Mouse (Mus musculus) lung, embryonic 15.5 days (tissue): ENCODE data around the gene Cd2. TPM values are rescaled to one million over a fixed set of nuclear protein-coding genes. Genes with fewer than 3 reads are reported as not detected.

Experiments
- ATAC-seq: fragments of 200-750 bp; cut with Nextera tagmentation; 2 replicates; pipeline ENCODE4 v1.8.0; 2017; ENCODE audit warnings: moderate number of reproducible peaks, borderline replicate concordance; ENCODE audit not compliant: low FRiP score, low TSS enrichment; ENCODE audit errors: extremely low read depth
- H3K27ac ChIP-seq: fragments of 300-500 bp; sonication (generic); 2 replicates; pipeline ENCODE4 v1.5.1; 2015; ENCODE audit warnings: moderate library complexity, mild to moderate bottlenecking, inconsistent platforms
- H3K27me3 ChIP-seq: fragments of 300-500 bp; sonication (generic); 2 replicates; pipeline ENCODE4 v1.6.1; 2015; ENCODE audit warnings: inconsistent platforms
- H3K36me3 ChIP-seq: fragments of 300-500 bp; sonication (generic); 2 replicates; pipeline ENCODE4 v1.6.1; 2015; ENCODE audit warnings: inconsistent platforms
- H3K4me1 ChIP-seq: fragments of 300-500 bp; sonication (generic); 2 replicates; pipeline ENCODE4 v1.6.1; 2015; ENCODE audit warnings: inconsistent platforms
- H3K4me2 ChIP-seq: fragments of 300-500 bp; sonication (generic); 2 replicates; pipeline ENCODE4 v1.6.1; 2015; ENCODE audit warnings: inconsistent platforms, mild to moderate bottlenecking, moderate library complexity
- H3K4me3 ChIP-seq: fragments of 300-500 bp; sonication (generic); 2 replicates; pipeline ENCODE4 v1.5.1; 2015; ENCODE audit warnings: mild to moderate bottlenecking, inconsistent platforms
- H3K9ac ChIP-seq: fragments of 300-500 bp; sonication (generic); 2 replicates; pipeline ENCODE4 v1.6.1; 2015; ENCODE audit warnings: inconsistent platforms
- H3K9me3 ChIP-seq: fragments of 300-500 bp; sonication (generic); 2 replicates; pipeline ENCODE4 v1.6.1; 2016; ENCODE audit warnings: inconsistent platforms
- WGBS: fragments of 180-500 bp; shearing (Covaris S2); methylation state at CpG from one replicate; pipeline ENCODE4 v1.1.7; 2015; 5-methylcytosine and 5-hydroxymethylcytosine counted together
- polyA plus RNA-seq: library from polyadenylated mRNA; unstranded; fragments of >200 nt; fragmentation: Nextera tagmentation; extraction: Ambion mirVana; gene quantifications from 2 replicates; pipeline ENCODE4 v1.2.1, GENCODE M21; 2015

Gene Cd2
- polyA plus RNA-seq, 1 experiment from 2014 or later: 0.81 TPM

DNA sequence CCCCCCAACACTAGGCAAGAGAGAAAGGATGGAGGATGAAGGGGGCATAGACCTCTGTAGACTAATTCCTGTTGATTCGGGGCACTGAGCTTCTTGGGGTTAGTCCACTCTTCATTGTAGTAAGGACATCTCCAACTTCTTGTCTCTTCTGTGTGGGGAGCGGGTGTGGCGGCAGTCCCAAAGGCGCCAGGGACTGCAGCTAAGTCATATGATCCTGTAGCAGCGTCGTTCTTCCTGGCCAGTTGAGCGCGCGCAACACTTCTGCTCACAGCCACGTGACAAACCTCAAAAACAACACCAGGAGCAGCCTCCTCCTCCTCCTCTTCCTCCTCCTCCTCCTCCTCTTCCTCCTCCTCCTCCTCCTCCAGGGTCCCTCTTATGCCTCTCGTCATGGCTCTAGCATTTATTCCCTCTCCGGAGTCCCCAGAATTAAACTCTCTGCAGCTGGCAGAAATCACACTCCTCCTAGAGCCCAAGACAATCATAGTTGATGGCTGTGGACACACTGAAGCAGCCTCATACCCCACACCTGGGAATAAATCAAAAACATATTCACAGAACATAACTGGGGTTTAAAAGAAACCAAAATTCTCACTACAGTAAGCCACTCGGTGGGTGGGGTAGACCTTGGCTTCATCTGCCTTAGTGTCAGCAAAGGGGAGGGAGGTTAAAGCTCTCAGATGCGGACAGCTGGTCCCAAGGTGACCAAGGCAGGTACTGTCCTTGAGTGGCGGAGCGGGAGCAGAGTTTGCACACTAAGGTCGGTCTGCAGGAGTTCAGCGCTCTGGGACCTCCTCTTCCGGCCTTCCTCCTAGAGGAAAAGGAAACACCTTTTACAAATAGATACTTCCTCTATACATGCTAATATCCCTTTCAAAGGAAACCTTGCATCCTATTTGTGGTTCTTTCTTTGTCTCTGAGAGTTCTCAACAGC lies 3.1 kb upstream of the Cd2 start:
- Histone ChIP-seq H3K4me1 (0 out of 2 replicates have a peak, but pooled peaks cover 10% of the 10 kb centered on the region), H3K9ac (no peak overlapping the region), H3K4me2 (peak overlapping the region; percentile 35), H3K4me3 (no peak overlapping the region), H3K27me3 (no peaks in the 10 kb centered on the region), H3K9me3 (no peaks in the 10 kb centered on the region), H3K36me3 (no peaks in the 10 kb centered on the region), H3K27ac (peak overlapping the region; percentile 51; the same call in 1 of the 2 replicates)
- WGBS: 70% methylated on average over 19 of the region's 19 CpGs
- no peak for ATAC-seq

DNA sequence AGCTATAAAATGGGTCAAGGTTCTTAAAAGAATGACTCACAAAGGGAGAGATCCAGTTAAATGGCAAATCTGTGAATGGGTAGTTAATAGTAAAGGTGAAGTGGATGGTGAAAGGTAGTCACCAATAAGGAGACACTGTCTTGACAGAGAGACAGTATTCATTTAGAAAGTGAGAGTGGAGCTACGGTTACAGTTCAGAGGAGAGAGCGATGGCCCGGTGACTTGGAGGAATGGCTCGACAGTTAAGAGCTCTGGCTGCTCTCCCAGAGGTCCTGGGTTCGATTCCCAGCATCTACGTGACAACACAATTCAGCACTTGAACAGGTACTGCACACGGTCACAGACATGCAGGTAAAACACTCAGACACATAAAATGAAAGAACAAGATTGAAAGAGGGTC lies 2.3 kb upstream of the Cd2 start:
- 82% methylated on average over 7 of the region's 7 CpGs for WGBS
- no peak overlapping the region for H3K9ac ChIP-seq
- no peaks in the 10 kb centered on the region for H3K36me3 ChIP-seq
- H3K27ac ChIP-seq: no peak overlapping the region
- H3K9me3 ChIP-seq: no peaks in the 10 kb centered on the region
- H3K4me2 ChIP-seq: no peak overlapping the region
- no peak for ATAC-seq
- H3K4me1 ChIP-seq: 0 out of 2 replicates have a peak, but pooled peaks cover 10% of the 10 kb centered on the region
- H3K4me3 ChIP-seq: no peak overlapping the region
- no peaks in the 10 kb centered on the region for H3K27me3 ChIP-seq

DNA sequence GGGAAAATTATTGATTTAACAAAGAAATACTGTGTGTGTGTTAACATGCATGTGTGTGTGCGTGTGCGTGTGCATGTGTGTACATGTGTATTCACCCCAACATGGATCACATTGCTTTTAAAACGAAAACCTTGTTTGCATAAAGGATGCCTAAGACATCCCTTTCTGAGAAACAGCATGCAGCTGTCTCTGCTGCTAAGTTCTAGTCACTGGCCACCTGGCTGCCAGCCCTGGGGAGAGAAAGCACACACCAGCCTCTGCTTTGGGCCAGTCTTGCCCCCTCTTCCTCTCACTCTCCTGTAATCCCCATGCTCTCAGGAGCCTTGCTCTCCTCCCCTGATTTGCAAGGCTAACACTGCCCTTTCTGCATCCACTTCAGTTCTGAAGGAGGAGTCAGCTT lies 1.7 kb upstream of the Cd2 start:
- H3K4me2 ChIP-seq: no peak overlapping the region
- H3K36me3 ChIP-seq: no peaks in the 10 kb centered on the region
- WGBS: 83% methylated on average over 3 of the region's 3 CpGs
- no peak overlapping the region for H3K9ac ChIP-seq
- H3K27me3 ChIP-seq: no peaks in the 10 kb centered on the region
- H3K4me3 ChIP-seq: no peak overlapping the region
- no peak for ATAC-seq
- no peak overlapping the region for H3K27ac ChIP-seq
- no peaks in the 10 kb centered on the region for H3K9me3 ChIP-seq
- 0 out of 2 replicates have a peak, but pooled peaks cover 10% of the 10 kb centered on the region for H3K4me1 ChIP-seq

DNA sequence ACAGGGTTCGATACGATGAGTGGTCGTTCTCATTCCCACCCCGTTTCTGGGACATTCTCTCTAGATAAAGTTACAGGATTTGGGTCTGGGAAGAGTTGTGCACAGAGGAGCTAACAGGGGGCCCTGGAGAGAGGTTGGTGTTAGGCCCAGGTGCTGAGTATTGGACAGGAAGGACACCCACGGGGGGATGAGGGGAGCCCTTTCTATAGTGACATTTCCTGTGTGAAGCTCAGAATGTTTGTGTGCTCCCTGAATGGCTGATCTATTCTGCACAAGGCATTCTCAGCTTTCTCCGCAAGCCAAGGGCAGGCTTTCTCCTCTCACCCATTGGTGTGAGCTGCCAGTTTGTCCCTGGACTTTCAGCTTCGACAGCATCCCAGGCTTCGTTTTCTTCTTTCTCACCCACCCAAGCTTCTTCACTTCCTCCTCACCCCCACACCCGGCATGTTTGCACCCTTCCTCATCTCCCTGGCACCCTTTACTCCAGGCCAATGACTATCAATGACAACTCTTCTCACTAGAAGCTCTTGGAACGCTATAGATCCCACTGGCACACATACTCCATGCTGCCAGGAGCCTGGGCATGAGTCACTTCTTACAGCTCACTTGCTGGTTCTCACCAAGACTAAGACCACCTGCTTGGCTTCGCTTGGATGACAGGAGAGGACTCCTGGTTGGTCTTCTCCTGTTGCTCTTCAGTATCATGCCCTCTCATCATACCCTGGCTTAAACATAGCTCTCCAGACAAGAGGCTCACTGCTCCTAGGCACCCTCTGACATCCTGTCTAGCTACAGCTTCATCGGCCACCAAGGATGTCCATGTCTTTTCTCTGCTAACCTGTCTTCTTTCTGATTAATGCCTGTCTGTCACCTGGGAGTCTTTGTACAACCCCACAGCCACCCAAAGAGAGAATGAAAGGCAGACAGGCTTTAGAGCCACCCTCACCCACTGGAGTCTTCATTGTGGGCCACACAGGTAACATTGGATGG lies 1.1 kb downstream of the Cd2 start:
- no peaks in the 10 kb centered on the region for H3K27me3 ChIP-seq
- no peaks in the 10 kb centered on the region for H3K36me3 ChIP-seq
- no peak overlapping the region for H3K9ac ChIP-seq
- H3K4me3 ChIP-seq: no peak overlapping the region
- no peak for ATAC-seq
- 81% methylated on average over 12 of the region's 12 CpGs for WGBS
- H3K4me1 ChIP-seq: peaks cover 5% of the 10 kb centered on the region
- no peak overlapping the region for H3K4me2 ChIP-seq
- H3K27ac ChIP-seq: no peak overlapping the region
- H3K9me3 ChIP-seq: no peaks in the 10 kb centered on the region

DNA sequence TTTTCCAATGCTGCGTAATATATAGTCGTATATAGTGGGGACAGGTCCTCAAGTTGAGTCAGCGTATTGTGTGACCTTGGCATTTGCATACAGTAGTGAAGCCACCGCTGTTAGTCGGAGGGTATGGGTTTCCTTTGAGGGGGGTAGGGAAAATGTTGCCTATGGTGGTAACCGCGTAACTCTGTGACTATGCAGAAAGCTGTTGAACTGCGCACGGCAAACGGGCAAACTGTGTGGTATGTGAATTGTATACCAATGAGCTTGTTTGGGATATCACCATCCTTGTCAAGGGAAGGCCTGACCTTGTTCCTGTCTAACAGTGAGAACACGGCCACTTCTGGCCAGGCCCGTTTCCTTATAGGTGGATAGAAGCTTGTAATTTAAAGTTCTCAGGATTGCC lies 1.9 kb downstream of the Cd2 start:
- no peak overlapping the region for H3K27ac ChIP-seq
- ATAC-seq: no peak
- 88% methylated on average over 12 of the region's 12 CpGs for WGBS

DNA sequence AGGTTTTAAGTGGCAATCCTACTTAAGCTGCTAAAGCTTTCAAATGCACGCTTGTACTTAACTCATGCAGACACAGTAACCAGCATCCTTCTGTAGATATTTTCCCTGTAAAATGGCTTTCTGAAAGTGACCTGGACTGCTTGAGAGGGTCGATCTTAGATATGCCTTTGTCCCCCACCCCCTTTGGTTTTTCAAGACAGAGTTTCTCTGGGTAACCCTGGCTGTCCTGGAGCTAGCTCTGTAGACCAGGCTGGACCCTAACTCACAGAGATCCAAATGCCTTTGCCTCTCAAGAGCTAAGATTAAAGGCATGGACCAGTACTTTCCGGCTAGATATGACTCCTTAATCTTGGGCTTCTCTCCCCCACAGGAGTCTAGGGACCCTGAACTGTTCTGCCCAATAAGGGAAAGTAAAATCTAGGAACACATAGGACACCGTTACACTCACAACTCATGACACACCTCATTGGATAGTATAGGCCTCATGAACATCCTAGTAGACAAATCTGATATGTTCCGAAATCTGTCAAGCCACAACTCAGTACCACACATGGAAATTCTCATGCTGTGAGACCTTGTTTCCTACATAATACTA lies 2.6 kb downstream of the Cd2 start:
- ATAC-seq: no peak
- no peak overlapping the region for H3K4me2 ChIP-seq
- WGBS: 84% methylated on average over 5 of the region's 5 CpGs
- H3K9ac ChIP-seq: no peak overlapping the region
- no peaks in the 10 kb centered on the region for H3K27me3 ChIP-seq
- no peak overlapping the region for H3K4me3 ChIP-seq
- no peaks in the 10 kb centered on the region for H3K36me3 ChIP-seq
- H3K27ac ChIP-seq: no peak overlapping the region
- H3K9me3 ChIP-seq: no peaks in the 10 kb centered on the region
- H3K4me1 ChIP-seq: peaks cover 20% of the 10 kb centered on the region

More for the DNA sequence above, 1.9 kb downstream of the Cd2 start:
- H3K27me3 ChIP-seq: no peaks in the 10 kb centered on the region
- no peaks in the 10 kb centered on the region for H3K9me3 ChIP-seq
- H3K36me3 ChIP-seq: no peaks in the 10 kb centered on the region
- no peak overlapping the region for H3K4me2 ChIP-seq
- no peak overlapping the region for H3K9ac ChIP-seq
- H3K4me3 ChIP-seq: no peak overlapping the region
- peaks cover 12% of the 10 kb centered on the region for H3K4me1 ChIP-seq

DNA sequence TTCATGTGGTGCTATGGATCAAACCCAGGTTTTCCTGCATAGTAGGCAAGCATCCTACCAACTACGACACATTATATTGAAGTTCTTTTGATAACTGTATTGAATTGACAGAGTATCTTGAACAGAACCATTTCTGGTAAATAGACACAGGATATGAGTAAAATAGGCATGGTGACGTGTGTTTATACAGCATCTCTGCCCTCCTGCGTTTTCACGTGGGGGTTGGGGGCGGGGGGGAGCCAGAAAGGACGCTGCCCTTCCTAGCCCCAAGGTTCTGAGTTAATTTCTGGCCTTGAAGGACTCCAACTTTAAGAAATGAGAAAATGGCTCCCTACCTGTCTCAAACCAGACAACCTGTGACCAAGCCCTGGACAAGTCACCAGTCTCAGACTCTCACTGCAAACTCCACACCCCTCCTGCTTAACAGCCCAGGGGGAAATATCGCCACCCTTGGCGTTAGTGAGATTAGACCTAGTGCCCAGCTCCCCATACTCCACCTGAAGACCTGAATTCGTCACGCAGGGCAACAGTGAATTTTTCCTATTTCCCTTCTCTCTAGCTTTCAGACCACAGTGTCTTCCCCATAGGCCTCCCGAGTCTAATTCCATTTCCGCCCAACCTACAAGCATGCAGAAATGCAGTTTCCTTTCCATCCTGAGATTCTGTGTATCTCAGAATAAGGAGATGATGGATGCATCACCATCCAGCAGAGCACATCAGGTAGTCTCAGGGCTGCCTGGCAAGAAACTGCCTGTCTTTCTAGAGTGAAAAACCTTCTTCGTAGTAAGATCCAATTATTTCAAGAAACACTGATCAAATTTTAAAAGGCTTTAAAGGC lies 3.7 kb downstream of the Cd2 start:
- no peaks in the 10 kb centered on the region for H3K36me3 ChIP-seq
- H3K4me1 ChIP-seq: peaks cover 23% of the 10 kb centered on the region
- no peak for ATAC-seq
- H3K27ac ChIP-seq: no peak overlapping the region
- H3K4me3 ChIP-seq: no peak overlapping the region
- H3K4me2 ChIP-seq: no peak overlapping the region
- no peak overlapping the region for H3K9ac ChIP-seq
- WGBS: 84% methylated on average over 13 of the region's 13 CpGs
- no peaks in the 10 kb centered on the region for H3K9me3 ChIP-seq
- no peaks in the 10 kb centered on the region for H3K27me3 ChIP-seq

DNA sequence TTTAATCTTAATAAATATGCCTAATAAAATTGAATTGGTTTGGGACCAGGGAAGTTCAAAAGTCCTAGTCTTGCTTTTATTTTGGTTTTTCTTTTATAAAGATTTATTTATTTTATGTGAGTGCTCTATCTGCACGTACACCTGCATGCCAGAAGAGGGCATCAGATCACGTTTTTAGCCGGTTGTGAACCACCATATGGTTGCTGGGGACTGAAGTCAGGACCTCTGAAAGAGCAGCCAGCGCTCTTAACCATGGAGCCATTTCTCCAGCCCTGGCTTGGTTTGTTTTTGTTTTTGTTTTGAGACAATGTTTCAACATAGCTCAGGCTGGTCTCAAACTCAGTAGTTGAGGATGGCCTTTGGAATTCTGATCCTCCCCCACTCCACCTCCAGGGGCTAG lies 4.3 kb downstream of the Cd2 start:
- no peak for ATAC-seq
- 78% methylated on average over 4 of the region's 4 CpGs for WGBS
- no peaks in the 10 kb centered on the region for H3K36me3 ChIP-seq
- no peaks in the 10 kb centered on the region for H3K27me3 ChIP-seq
- H3K9ac ChIP-seq: no peak overlapping the region
- no peak overlapping the region for H3K27ac ChIP-seq
- H3K4me2 ChIP-seq: no peak overlapping the region
- H3K9me3 ChIP-seq: no peaks in the 10 kb centered on the region
- H3K4me1 ChIP-seq: peaks cover 23% of the 10 kb centered on the region
- no peak overlapping the region for H3K4me3 ChIP-seq

DNA sequence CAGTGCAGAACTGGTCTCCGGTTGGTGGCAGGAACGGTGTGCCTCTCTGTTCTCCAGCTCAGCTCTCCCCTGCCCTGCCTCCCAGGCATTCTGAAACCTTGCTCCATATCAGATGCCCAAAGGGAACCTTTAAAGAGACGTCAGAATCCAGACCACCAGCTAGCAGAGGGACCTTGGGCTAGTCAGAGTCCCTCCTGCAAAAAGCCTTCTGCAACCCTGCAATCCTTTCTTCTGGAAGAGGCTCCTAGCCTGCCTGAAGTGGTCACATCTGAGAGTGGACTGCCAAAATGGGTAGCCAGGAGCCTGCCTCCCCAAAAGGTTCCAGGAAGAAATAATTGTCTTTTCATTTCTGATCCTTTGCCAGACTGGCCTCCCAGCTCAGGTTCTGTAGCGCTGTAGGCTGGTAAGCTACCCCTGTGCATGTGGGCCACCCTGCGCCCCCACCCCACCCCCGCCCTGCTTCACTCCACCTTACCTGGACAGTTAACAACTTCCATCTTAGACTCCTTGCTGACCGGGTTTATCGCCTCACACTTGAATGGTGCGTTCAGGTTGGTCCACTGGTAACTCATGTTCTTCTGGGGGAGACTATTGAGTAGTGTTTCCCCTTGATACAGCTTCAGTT lies 5.1 kb downstream of the Cd2 start:
- H3K27ac ChIP-seq: no peak overlapping the region
- no peak for ATAC-seq
- WGBS: 87% methylated on average over 9 of the region's 9 CpGs

DNA sequence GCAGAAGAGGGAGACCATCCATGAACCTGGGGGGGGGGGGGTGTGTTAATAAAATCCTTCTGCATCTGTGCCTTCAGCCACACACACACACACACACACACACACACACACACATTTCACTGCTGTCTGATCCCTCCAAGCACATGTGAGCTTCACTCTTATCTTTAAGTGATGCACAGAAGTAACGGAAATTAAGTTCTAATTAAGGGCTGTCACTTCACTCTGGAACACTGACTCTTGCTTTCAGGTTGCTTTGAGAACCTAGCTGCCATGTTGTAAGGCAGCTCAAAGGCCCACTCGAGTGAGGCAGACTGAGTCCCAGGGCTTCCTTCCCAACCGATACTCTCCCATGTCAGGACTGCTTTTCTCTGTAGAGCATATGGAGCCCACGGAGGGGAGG lies 5.9 kb downstream of the Cd2 start:
- Histone ChIP-seq H3K4me1 (peaks cover 23% of the 10 kb centered on the region), H3K27ac (no peak overlapping the region; the same call in 1 of the 2 replicates), H3K27me3 (no peaks in the 10 kb centered on the region), H3K4me3 (no peak overlapping the region), H3K4me2 (no peak overlapping the region), H3K9me3 (no peaks in the 10 kb centered on the region), H3K9ac (no peak overlapping the region), H3K36me3 (no peaks in the 10 kb centered on the region)
- WGBS: 47% methylated on average over 4 of the region's 4 CpGs
- no peak for ATAC-seq

More for the DNA sequence above, 5.1 kb downstream of the Cd2 start:
- H3K9ac ChIP-seq: no peak overlapping the region
- no peaks in the 10 kb centered on the region for H3K9me3 ChIP-seq
- H3K27me3 ChIP-seq: no peaks in the 10 kb centered on the region
- H3K4me2 ChIP-seq: no peak overlapping the region
- no peaks in the 10 kb centered on the region for H3K36me3 ChIP-seq
- no peak overlapping the region for H3K4me3 ChIP-seq
- H3K4me1 ChIP-seq: peaks cover 23% of the 10 kb centered on the region
